Mouse (Mus musculus): ENCODE data around the gene Cd34. TPM values are rescaled to one million over a fixed set of nuclear protein-coding genes. Genes with fewer than 3 reads are reported as not detected.

Cd34 gene
- polyA plus RNA-seq (2012; rRNA removed): 14.2 and 20.1 TPM in 2 replicates

GRCm38 (mm10) chr1:194938715-194939114, at the start of gene Cd34:
TSS of gene Cd34 (plus strand) at chr1:194938819.
- under 1% methylated on average over 26 of the region's 26 CpGs for WGBS
- H3K36me3 ChIP-seq (ENCODE audit: control insufficient read depth, insufficient read depth, low read length): no peaks in the 10 kb centered on the region
- no peak within 1 kb of the TSS for H3K27ac ChIP-seq (ENCODE audit: control insufficient read depth, insufficient read depth, low read length)
- H3K4me1 ChIP-seq (replicated peaks; ENCODE audit: control insufficient read depth, insufficient read depth, low read length): no peaks in the 10 kb centered on the region
- no peaks in the 10 kb centered on the region for H3K27me3 ChIP-seq (ENCODE audit: control insufficient read depth, insufficient read depth, low read length)
- no peak within 1 kb of the TSS for H3K4me3 ChIP-seq (ENCODE audit: control insufficient read depth, insufficient read depth, low read length)
- TF ChIP-seq CTCF (IDR thresholded peaks at IDR 0.05; ENCODE audit: borderline replicate concordance, control insufficient read depth, extremely low read depth, insufficient read depth, low read length, poor library complexity) (no peak), POLR2A (IDR thresholded peaks at IDR 0.05; ENCODE audit: control insufficient read depth, extremely low read depth, insufficient read depth, low read length, poor library complexity) (no peak)
- no peak for DNase-seq

DNA sequence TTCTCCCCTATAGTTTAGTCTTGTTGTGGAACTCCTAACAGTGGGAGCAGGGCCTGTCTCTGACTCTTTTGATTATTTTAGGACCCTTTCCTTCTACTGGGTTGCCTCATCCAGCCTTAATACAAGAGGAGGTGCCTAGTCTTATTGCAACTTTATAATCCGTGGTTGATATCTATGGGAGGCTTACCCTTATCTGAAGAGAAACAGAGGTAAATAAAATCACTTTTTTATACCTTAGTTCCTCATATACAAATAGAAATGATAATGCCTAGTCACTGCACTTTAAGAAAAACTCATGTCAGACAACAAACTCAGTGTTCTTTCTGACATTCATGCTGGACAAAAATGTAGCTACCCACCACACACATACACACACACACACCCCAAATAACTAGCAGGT, 44.1 kb upstream of the Cd34 start:
- WGBS: 31% methylated on average over 1 of the region's 1 CpGs

DNA sequence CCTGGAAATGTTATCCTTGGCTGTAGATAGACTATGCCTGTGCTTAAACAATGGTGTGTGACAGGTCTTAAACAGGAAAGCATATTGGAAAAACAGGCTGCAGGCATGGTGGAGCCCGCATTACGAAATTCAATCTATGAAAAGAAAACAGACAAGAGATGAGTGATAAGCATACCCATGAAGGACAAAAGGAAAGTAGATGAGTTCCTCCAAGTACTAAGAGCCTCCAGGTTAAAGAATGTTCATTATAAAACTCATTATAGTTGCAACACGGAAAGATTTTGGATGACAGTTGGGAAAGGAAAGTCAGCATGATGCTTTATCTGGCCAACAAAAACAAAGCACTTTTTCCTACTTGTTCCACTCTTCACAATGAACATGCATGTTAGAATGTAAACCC, 43.3 kb upstream of the Cd34 start:
- no peak for TF ChIP-seq POLR2A (IDR thresholded peaks at IDR 0.05; ENCODE audit: control insufficient read depth, extremely low read depth, insufficient read depth, low read length, poor library complexity)
- TF ChIP-seq CTCF (IDR thresholded peaks at IDR 0.05; ENCODE audit: borderline replicate concordance, control insufficient read depth, extremely low read depth, insufficient read depth, low read length, poor library complexity): no peak
- WGBS: 93% methylated on average over 3 of the region's 3 CpGs

More for the DNA sequence above, 44.1 kb upstream of the Cd34 start:
- H3K27ac ChIP-seq (ENCODE audit: control insufficient read depth, insufficient read depth, low read length): no peak overlapping the region
- no peaks in the 10 kb centered on the region for H3K4me1 ChIP-seq (replicated peaks; ENCODE audit: control insufficient read depth, insufficient read depth, low read length)
- no peaks in the 10 kb centered on the region for H3K36me3 ChIP-seq (ENCODE audit: control insufficient read depth, insufficient read depth, low read length)
- H3K4me3 ChIP-seq (ENCODE audit: control insufficient read depth, insufficient read depth, low read length): no peak overlapping the region
- no peak for DNase-seq
- H3K27me3 ChIP-seq (ENCODE audit: control insufficient read depth, insufficient read depth, low read length): no peaks in the 10 kb centered on the region
- TF ChIP-seq CTCF (IDR thresholded peaks at IDR 0.05; ENCODE audit: borderline replicate concordance, control insufficient read depth, extremely low read depth, insufficient read depth, low read length, poor library complexity) (no peak), POLR2A (IDR thresholded peaks at IDR 0.05; ENCODE audit: control insufficient read depth, extremely low read depth, insufficient read depth, low read length, poor library complexity) (no peak)

DNA sequence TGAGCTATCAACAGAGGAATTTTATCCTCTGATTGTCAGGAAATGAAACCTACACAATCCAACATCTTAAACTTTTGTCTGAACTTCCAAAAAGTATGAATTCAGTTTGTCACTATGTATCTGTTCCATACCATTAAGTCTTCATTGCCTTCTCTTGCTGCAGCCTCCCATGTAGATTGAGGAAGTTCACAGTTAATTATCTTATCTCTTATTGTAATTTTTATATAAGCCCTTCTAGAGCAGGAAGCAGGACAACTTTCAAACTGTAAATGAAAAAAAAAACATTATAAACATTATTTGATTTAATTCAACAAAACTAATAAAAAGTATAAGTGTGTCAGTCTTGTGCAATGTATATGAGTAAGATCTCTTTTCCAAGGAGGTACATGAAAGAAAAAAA, 37.5 kb upstream of the Cd34 start:
- TF ChIP-seq CTCF (IDR thresholded peaks at IDR 0.05; ENCODE audit: borderline replicate concordance, control insufficient read depth, extremely low read depth, insufficient read depth, low read length, poor library complexity): no peak
- no peak for TF ChIP-seq POLR2A (IDR thresholded peaks at IDR 0.05; ENCODE audit: control insufficient read depth, extremely low read depth, insufficient read depth, low read length, poor library complexity)
- no peak for DNase-seq
- H3K36me3 ChIP-seq (ENCODE audit: control insufficient read depth, insufficient read depth, low read length): no peaks in the 10 kb centered on the region
- H3K27ac ChIP-seq (ENCODE audit: control insufficient read depth, insufficient read depth, low read length): no peak overlapping the region
- H3K27me3 ChIP-seq (ENCODE audit: control insufficient read depth, insufficient read depth, low read length): no peaks in the 10 kb centered on the region
- no peaks in the 10 kb centered on the region for H3K4me1 ChIP-seq (replicated peaks; ENCODE audit: control insufficient read depth, insufficient read depth, low read length)
- H3K4me3 ChIP-seq (ENCODE audit: control insufficient read depth, insufficient read depth, low read length): no peak overlapping the region

More for the DNA sequence above, 43.3 kb upstream of the Cd34 start:
- no peak for DNase-seq
- H3K27me3 ChIP-seq (ENCODE audit: control insufficient read depth, insufficient read depth, low read length): no peaks in the 10 kb centered on the region
- no peak overlapping the region for H3K4me3 ChIP-seq (ENCODE audit: control insufficient read depth, insufficient read depth, low read length)
- no peaks in the 10 kb centered on the region for H3K4me1 ChIP-seq (replicated peaks; ENCODE audit: control insufficient read depth, insufficient read depth, low read length)
- H3K27ac ChIP-seq (ENCODE audit: control insufficient read depth, insufficient read depth, low read length): no peak overlapping the region
- H3K36me3 ChIP-seq (ENCODE audit: control insufficient read depth, insufficient read depth, low read length): no peaks in the 10 kb centered on the region

- no peak overlapping the region for H3K4me3 ChIP-seq (ENCODE audit: control insufficient read depth, insufficient read depth, low read length)
- H3K36me3 ChIP-seq (ENCODE audit: control insufficient read depth, insufficient read depth, low read length): no peaks in the 10 kb centered on the region
- H3K27me3 ChIP-seq (ENCODE audit: control insufficient read depth, insufficient read depth, low read length): no peaks in the 10 kb centered on the region
- TF ChIP-seq POLR2A (IDR thresholded peaks at IDR 0.05; ENCODE audit: control insufficient read depth, extremely low read depth, insufficient read depth, low read length, poor library complexity): no peak
- no peak for TF ChIP-seq CTCF (IDR thresholded peaks at IDR 0.05; ENCODE audit: borderline replicate concordance, control insufficient read depth, extremely low read depth, insufficient read depth, low read length, poor library complexity)
- no peak for DNase-seq
- no peaks in the 10 kb centered on the region for H3K4me1 ChIP-seq (replicated peaks; ENCODE audit: control insufficient read depth, insufficient read depth, low read length)
- no peak overlapping the region for H3K27ac ChIP-seq (ENCODE audit: control insufficient read depth, insufficient read depth, low read length)
- WGBS: 12% methylated on average over 1 of the region's 1 CpGs
These were observed 36.8 kb upstream of the Cd34 start for GRCm38 (mm10) chr1:194901826-194902225.

- H3K36me3 ChIP-seq (ENCODE audit: control insufficient read depth, insufficient read depth, low read length): no peaks in the 10 kb centered on the region
- no peak overlapping the region for H3K4me3 ChIP-seq (ENCODE audit: control insufficient read depth, insufficient read depth, low read length)
- no peak for TF ChIP-seq POLR2A (IDR thresholded peaks at IDR 0.05; ENCODE audit: control insufficient read depth, extremely low read depth, insufficient read depth, low read length, poor library complexity)
- no peak for TF ChIP-seq CTCF (IDR thresholded peaks at IDR 0.05; ENCODE audit: borderline replicate concordance, control insufficient read depth, extremely low read depth, insufficient read depth, low read length, poor library complexity)
- no peak for DNase-seq
- H3K27ac ChIP-seq (ENCODE audit: control insufficient read depth, insufficient read depth, low read length): no peak overlapping the region
- H3K4me1 ChIP-seq (replicated peaks; ENCODE audit: control insufficient read depth, insufficient read depth, low read length): no peaks in the 10 kb centered on the region
- H3K27me3 ChIP-seq (ENCODE audit: control insufficient read depth, insufficient read depth, low read length): no peaks in the 10 kb centered on the region
These were observed 29.7 kb upstream of the Cd34 start for GRCm38 (mm10) chr1:194908956-194909355.

DNA sequence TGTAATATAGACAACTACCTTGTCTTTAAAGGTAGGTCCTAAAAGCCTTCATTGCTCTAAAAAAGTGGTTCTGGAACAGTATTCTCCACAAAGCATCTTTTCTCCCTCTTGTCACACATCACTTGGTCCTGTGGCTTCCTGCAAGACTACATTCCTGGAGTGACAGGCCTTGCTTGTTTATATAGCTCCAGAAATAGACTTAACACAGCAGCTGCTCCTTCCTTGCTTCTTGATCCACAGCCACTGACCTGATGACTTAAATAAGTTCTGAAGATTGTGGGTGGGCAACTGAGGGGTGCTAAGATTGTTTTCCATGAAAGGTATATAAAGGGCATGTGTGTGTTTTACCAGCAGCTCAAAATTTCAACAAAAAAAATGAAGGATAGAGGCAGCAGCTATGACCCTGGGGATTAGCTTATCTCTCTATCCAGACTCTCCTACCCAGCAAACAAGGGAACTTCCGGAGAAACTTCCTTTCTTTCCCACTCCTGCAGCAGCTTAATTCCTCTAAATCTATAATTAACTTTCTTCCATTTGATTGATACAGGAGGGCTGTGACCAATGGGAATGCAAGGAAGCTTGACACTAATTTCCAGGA, 12.8 kb upstream of the Cd34 start:
- H3K27me3 ChIP-seq (ENCODE audit: control insufficient read depth, insufficient read depth, low read length): no peaks in the 10 kb centered on the region
- no peak overlapping the region for H3K4me3 ChIP-seq (ENCODE audit: control insufficient read depth, insufficient read depth, low read length)
- H3K27ac ChIP-seq (ENCODE audit: control insufficient read depth, insufficient read depth, low read length): no peak overlapping the region
- H3K36me3 ChIP-seq (ENCODE audit: control insufficient read depth, insufficient read depth, low read length): no peaks in the 10 kb centered on the region
- WGBS: 70% methylated on average over 1 of the region's 1 CpGs
- no peak for DNase-seq
- H3K4me1 ChIP-seq (replicated peaks; ENCODE audit: control insufficient read depth, insufficient read depth, low read length): no peaks in the 10 kb centered on the region
- TF ChIP-seq POLR2A (IDR thresholded peaks at IDR 0.05; ENCODE audit: control insufficient read depth, extremely low read depth, insufficient read depth, low read length, poor library complexity) (no peak), CTCF (IDR thresholded peaks at IDR 0.05; ENCODE audit: borderline replicate concordance, control insufficient read depth, extremely low read depth, insufficient read depth, low read length, poor library complexity) (no peak)

Measured in thymus, adult 2 months (tissue).